Mouse (Mus musculus): ENCODE results near the gene Sp4.

Sp4 gene

GRCm38 (mm10) chr12:118263878-118264277 is 37.4 kb downstream of the Sp4 start:
- DNase-seq = no peak

GRCm38 (mm10) chr12:118255292-118255782 is 45.9 kb downstream of the Sp4 start:
- no peak for DNase-seq

- DNase-seq = no peak
These were observed 80.1 kb downstream of the Sp4 start for GRCm38 (mm10) chr12:118221182-118221581.

- DNase-seq = no peak
These were observed 81.2 kb downstream of the Sp4 start for GRCm38 (mm10) chr12:118220062-118220461.

GRCm38 (mm10) chr12:118212163-118212562 is 89.1 kb downstream of the Sp4 start:
- DNase-seq = no peak

- DNase-seq = peak; percentile 81 to 86
These were observed 102.7 kb downstream of the Sp4 start, which contains the start of gene Dnah11 for GRCm38 (mm10) chr12:118198386-118199093. Dnah11 (minus strand) TSS chr12:118199043.

GRCm38 (mm10) chr12:118196583-118196982 is 104.7 kb downstream of the Sp4 start:
- peak in 1 of 2 experiments; percentile 17 for DNase-seq

GRCm38 (mm10) chr12:118189535-118189934 is 111.7 kb downstream of the Sp4 start:
- no peak for DNase-seq

- DNase-seq = no peak
These were observed 113.6 kb downstream of the Sp4 start for GRCm38 (mm10) chr12:118187663-118188062.

- peak; percentile 12 to 20 for DNase-seq
These were observed 114.3 kb downstream of the Sp4 start for GRCm38 (mm10) chr12:118186881-118187489.

GRCm38 (mm10) chr12:118186120-118186880 is 114.9 kb downstream of the Sp4 start:
- DNase-seq = no peak
